Mouse (Mus musculus) thymus, adult 2 months (tissue): ENCODE results near the gene Dynlrb1.

Experiments
- CTCF ChIP-seq: fragments of 200-500 bp; IDR thresholded peaks from 2 replicates; pipeline ENCODE4 v1.5.1; 2012; ENCODE audit warnings: mild to moderate bottlenecking, control low read depth, low read length, moderate library complexity, borderline replicate concordance; ENCODE audit not compliant: control insufficient read depth, poor library complexity, insufficient read depth; ENCODE audit errors: extremely low read depth
- POLR2A ChIP-seq: fragments of 200-500 bp; IDR thresholded peaks from 2 replicates; pipeline ENCODE4 v1.6.1; 2012; ENCODE audit warnings: mild to moderate bottlenecking, low read length, control low read depth, moderate library complexity; ENCODE audit not compliant: control insufficient read depth, poor library complexity, insufficient read depth; ENCODE audit errors: extremely low read depth

DNA sequence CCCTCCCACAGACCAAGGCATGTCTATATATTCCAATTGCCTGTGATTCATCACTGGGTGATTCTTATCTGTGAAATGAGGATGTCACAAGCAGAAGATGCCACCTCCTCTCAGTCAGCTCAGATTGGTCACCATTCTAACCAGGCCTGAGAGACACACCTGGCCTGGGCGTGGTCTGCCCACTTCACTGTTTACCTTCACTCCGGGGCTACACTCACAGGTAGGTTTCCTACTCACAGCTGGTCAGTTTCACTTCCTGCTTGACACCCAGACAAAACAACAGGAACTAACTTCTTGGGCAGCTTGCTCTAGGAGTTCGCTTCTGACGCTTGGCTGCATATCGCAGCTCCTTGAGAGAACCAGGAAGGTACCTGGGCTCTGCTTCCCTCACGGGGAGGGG lies 59.1 kb downstream of the Dynlrb1 start:
- TF ChIP-seq POLR2A: no peak
- no peak for TF ChIP-seq CTCF
